In the genomic region with DNA sequence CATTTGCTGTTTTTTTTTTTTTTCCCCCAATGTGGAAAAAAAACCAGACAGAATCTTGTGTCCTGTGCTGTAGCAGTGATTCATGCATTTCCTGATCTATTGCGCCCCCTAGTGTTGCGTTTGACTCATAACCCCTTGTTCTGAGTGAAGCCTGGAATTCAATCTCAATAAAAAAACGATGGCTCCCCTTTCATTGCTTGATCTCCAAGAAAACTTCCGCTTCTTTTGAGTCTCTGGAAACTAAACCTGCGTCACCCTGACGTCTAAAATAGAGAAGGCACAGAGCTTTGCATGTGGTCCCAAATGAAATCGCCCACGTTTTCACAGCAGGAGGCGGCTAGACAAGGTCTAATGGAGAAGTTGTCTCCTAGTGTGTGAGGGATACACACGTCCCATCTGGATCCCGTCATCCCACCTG, we compare ENCODE assay signal across 9 mouse cellular contexts. TPM values are rescaled to one million over a fixed set of nuclear protein-coding genes. Genes with fewer than 3 reads are reported as not detected.
DNase-seq lines count a peak whose midpoint lies in the region; ATAC-seq and TF ChIP-seq lines count a peak whose summit lies in the region.
"Had no signal": no experiment of that assay in that cellular context is flagged by ENCODE, and none has a peak within 500 bp of the region (broad histone marks: within the 10 kb centered on the region; RNA-seq: fewer than 3 reads in every experiment).

No protein-coding gene starts in this region.

- no peak overlapping the region for H3K27ac ChIP-seq in gastrocnemius, adult 2 months
- no peak overlapping the region for H3K27ac ChIP-seq in embryonic facial prominence, embryonic 11.5 days (replicated peaks; ENCODE audit: low read depth, low read length)

- H3K9me3 ChIP-seq in embryonic facial prominence, embryonic 11.5 days (replicated peaks; ENCODE audit: control insufficient read depth, low read length), result no peaks in the 10 kb centered on the region
- H3K9me3 ChIP-seq: G1E had no signal

- no peak overlapping the region for H3K4me2 ChIP-seq in embryonic facial prominence, embryonic 11.5 days (ENCODE audit: low read depth, low read length)

- no peak overlapping the region for H3K9ac ChIP-seq in embryonic facial prominence, embryonic 11.5 days (replicated peaks; ENCODE audit: low read length)

- peak; percentile 76 for TF ChIP-seq CTCF in gastrocnemius, adult 2 months (IDR thresholded peaks at IDR 0.05)

- no peaks in the 10 kb centered on the region for H3K4me1 ChIP-seq in embryonic facial prominence, embryonic 11.5 days (ENCODE audit: control insufficient read depth, insufficient read depth, low read length)

- whole genome bisulfite sequencing in embryonic facial prominence, embryonic 11.5 days, result 17% methylated on average over 11 of the region's 11 CpGs

- no peak for DNase-seq in gastrocnemius, adult 2 months
- DNase-seq in gastrocnemius, postnatal 36 days, result no peak
- peak; percentile 85 for DNase-seq in ZHBTc4 (ENCODE audit: low read depth, low spot score)
- DNase-seq in embryonic facial prominence, embryonic 11.5 days (ENCODE audit: low spot score), result peak; percentile 84
- DNase-seq in heart, postnatal 10 days, result peak; percentile 53 to 72
- DNase-seq in left cerebral cortex, adult 18-20 months (ENCODE audit: low spot score in 2 of 2), result peak; percentile 72 to 74
- DNase-seq in lung, postnatal 14 days, result peak; percentile 59
- DNase-seq in right cerebral cortex, postnatal 4 days, result peak; percentile 51

- no peaks in the 10 kb centered on the region for H3K27me3 ChIP-seq in embryonic facial prominence, embryonic 11.5 days (ENCODE audit: control insufficient read depth, insufficient read depth, low read length)

- H3K36me3 ChIP-seq in embryonic facial prominence, embryonic 11.5 days (replicated peaks; ENCODE audit: control insufficient read depth, insufficient read depth, low read depth, low read length), result no peaks in the 10 kb centered on the region
- H3K36me3 ChIP-seq: G1E had no signal

- peak overlapping the region; percentile 46 for H3K4me3 ChIP-seq in gastrocnemius, adult 2 months
- no peak overlapping the region for H3K4me3 ChIP-seq in embryonic facial prominence, embryonic 11.5 days (ENCODE audit: low read depth, low read length)

- intact Hi-C loops in gastrocnemius, adult 2 months (cut with DNase I), result no loop called here
- intact Hi-C loops in gastrocnemius, postnatal 36 days (cut with DNase I), result no loop called here
- intact Hi-C loops in heart, postnatal 10 days (cut with DNase I), result no loop called here

- no peak for ATAC-seq in embryonic facial prominence, embryonic 11.5 days (replicated peaks; ENCODE audit: insufficient number of reproducible peaks, low FRiP score, low TSS enrichment, low read depth)

RNA-seq across cellular contexts. Expression of a gene that starts 15.3 kb away (rescaled TPM):
- 10 to 100 TPM; 23.4 to 31.9 TPM for total RNA-seq in gastrocnemius, adult 2 months (2021)
- 10 to 100 TPM; 22.1 to 23.9 TPM for total RNA-seq in gastrocnemius, postnatal 36 days (2021)
- 14.6 and 17.2 TPM in 2 replicates for polyA plus RNA-seq in embryonic facial prominence, embryonic 11.5 days (2014; fragmentation: Nextera tagmentation; extraction: Ambion mirVana)
- 10 to 100 TPM; 21.5 to 25.1 TPM for total RNA-seq in heart, postnatal 10 days (2021)
- 10 to 100 TPM; 24.5 to 26.3 TPM for total RNA-seq in left cerebral cortex, adult 18-20 months (2021)

Comparison
In these comparisons a context has a peak if more than half of its experiments do, and no peak if none do; other contexts are left out.
1. DNase-seq: peak in ZHBTc4 (single experiment), embryonic facial prominence, embryonic 11.5 days (single experiment), heart, postnatal 10 days (2 of 2), left cerebral cortex, adult 18-20 months (2 of 2), lung, postnatal 14 days (single experiment) and right cerebral cortex, postnatal 4 days (single experiment); none in gastrocnemius, adult 2 months (single experiment) and gastrocnemius, postnatal 36 days (0 of 2).